Mouse (Mus musculus) heart, postnatal 0 days (tissue): ENCODE measurements around the gene Adcyap1r1. TPM values are rescaled to one million over a fixed set of nuclear protein-coding genes. Genes with fewer than 3 reads are reported as not detected.

Source experiments
- ATAC-seq: fragments of 200-750 bp; cut with Nextera tagmentation; 2 replicates; pipeline ENCODE4 v1.8.0; 2017; ENCODE audit warnings: low read depth, moderate number of reproducible peaks, moderate library complexity; ENCODE audit not compliant: insufficient read depth
- DNase-seq: peaks from one replicate; pipeline ENCODE4 v3.0.0-alpha.2; 2016; ENCODE audit warnings: low spot score
- H3K27ac ChIP-seq: fragments of 300-500 bp; sonication (generic); 2 replicates; pipeline ENCODE4 v1.5.1; 2014; ENCODE audit warnings: low read depth, mild to moderate bottlenecking
- H3K27me3 ChIP-seq: fragments of 300-500 bp; sonication (generic); 2 replicates; pipeline ENCODE4 v1.6.1; 2014; ENCODE audit warnings: low read length, mixed read lengths; ENCODE audit not compliant: control insufficient read depth, insufficient read depth
- H3K36me3 ChIP-seq: fragments of 300-500 bp; sonication (generic); replicated peaks from 2 replicates; pipeline ENCODE4 v1.6.1; 2014; ENCODE audit warnings: low read length, mixed read lengths; ENCODE audit not compliant: control insufficient read depth, insufficient read depth
- H3K4me1 ChIP-seq: fragments of 300-500 bp; sonication (generic); 2 replicates; pipeline ENCODE4 v1.6.1; 2014; ENCODE audit warnings: antibody characterized with exemption; ENCODE audit not compliant: control insufficient read depth, insufficient read depth
- H3K4me2 ChIP-seq: fragments of 300-500 bp; sonication (generic); 2 replicates; pipeline ENCODE4 v1.6.1; 2014; ENCODE audit warnings: low read depth, mild to moderate bottlenecking, low read length, moderate library complexity
- H3K4me3 ChIP-seq: fragments of 300-500 bp; sonication (generic); 2 replicates; pipeline ENCODE4 v1.5.1; 2014; ENCODE audit warnings: low read depth, low read length
- H3K9ac ChIP-seq: fragments of 300-500 bp; sonication (generic); replicated peaks from 2 replicates; pipeline ENCODE4 v1.6.1; 2014; ENCODE audit warnings: low read depth, low read length, mixed read lengths
- H3K9me3 ChIP-seq: fragments of 300-500 bp; sonication (generic); replicated peaks from 2 replicates; pipeline ENCODE4 v1.6.1; 2016; ENCODE audit warnings: low read length; ENCODE audit not compliant: control insufficient read depth
- CTCF ChIP-seq: IDR thresholded peaks from 2 replicates; pipeline ENCODE4 v1.5.1; 2016; ENCODE audit warnings: antibody characterized with exemption, control low read depth, low read depth
- EP300 ChIP-seq: IDR thresholded peaks from 2 replicates; pipeline ENCODE4 v1.6.1; 2016; ENCODE audit warnings: antibody characterized with exemption, low read depth
- WGBS: fragments of 180-500 bp; shearing (Covaris S2); extraction: QIAGEN DNeasy Blood & Tissue Kit; methylation state at CpG from one replicate; pipeline ENCODE4 v1.1.7; 2014; 5-methylcytosine and 5-hydroxymethylcytosine counted together
- polyA plus RNA-seq: library from polyadenylated mRNA; unstranded; fragments of >200 nt; fragmentation: Nextera tagmentation; extraction: Ambion mirVana; gene quantifications from 2 replicates; pipeline ENCODE4 v1.2.1, GENCODE M21; 2015
- total RNA-seq: library from RNA; depleted of rRNA; stranded (reverse); fragments of >200 nt; gene quantifications from 2 replicates; pipeline ENCODE4 v1.2.3, GENCODE M21; 2014; ENCODE audit warnings: low replicate concordance

Gene Adcyap1r1
- total and polyA plus RNA-seq, 2 experiments from 2014 or later: 1.1 to 4.2 TPM

DNA sequence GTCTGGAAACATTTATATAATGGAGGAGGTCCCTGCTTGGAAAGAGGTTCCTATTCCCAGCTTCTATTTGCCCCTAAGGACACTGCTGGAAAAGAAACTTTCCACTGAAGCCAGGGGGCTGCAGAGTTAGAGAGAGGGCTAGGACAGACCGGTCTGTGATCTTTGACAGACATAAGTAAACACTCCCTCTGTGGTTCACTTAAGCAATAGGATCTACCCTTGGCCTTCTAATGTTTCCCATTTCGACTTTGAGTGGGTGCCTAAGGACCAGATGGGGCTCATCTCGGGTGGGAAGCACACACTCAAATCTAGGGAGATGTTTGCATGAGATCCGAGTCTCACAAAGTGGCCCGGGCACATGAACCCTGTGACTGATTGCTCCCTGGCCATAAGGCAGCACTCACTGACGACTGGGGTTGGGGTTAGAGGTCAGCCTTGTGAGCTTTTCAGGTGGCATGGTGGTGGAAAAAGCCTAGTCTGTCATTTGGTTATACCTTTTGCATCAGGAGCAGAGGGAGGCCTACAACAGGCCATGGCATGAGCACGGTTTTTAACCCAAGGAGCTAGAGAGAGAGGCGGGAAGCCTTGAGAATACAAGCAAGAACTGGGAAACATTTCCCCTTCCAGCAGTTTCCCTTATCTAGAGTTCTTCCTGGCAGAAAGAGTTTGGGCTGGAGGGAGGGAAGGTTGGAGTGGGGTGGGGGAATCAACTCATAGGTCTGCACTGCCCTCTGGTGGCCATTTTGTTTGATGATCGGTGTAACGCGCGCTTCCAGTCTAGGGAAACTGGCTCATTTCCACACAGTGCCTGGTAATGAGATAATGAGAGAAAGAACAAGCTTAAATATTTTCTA is 59.7 kb downstream of the Adcyap1r1 start:
- no peak overlapping the region for H3K27ac ChIP-seq
- H3K4me3 ChIP-seq: peak overlapping the region; percentile 9; the same call in 1 of the 2 replicates
- 27% methylated on average over 12 of the region's 12 CpGs for WGBS
- H3K36me3 ChIP-seq: no peaks in the 10 kb centered on the region
- peak; percentile 87 for DNase-seq
- peaks cover 7% of the 10 kb centered on the region; the same call in 1 of the 2 replicates for H3K4me1 ChIP-seq
- peak; percentile 91 for ATAC-seq
- H3K27me3 ChIP-seq: 0 out of 2 replicates have a peak, but pooled peaks cover 3% of the 10 kb centered on the region
- TF ChIP-seq EP300: no peak
- TF ChIP-seq CTCF: peak; percentile 72
- peaks cover 6% of the 10 kb centered on the region; the same call in 1 of the 2 replicates for H3K9me3 ChIP-seq
- H3K4me2 ChIP-seq: peak overlapping the region; percentile 43
- H3K9ac ChIP-seq: no peak overlapping the region

- Histone ChIP-seq H3K4me3 (peak overlapping the region; percentile 9; the same call in 1 of the 2 replicates), H3K36me3 (no peaks in the 10 kb centered on the region), H3K4me1 (peaks cover 7% of the 10 kb centered on the region; the same call in 1 of the 2 replicates), H3K27me3 (0 out of 2 replicates have a peak, but pooled peaks cover 3% of the 10 kb centered on the region), H3K4me2 (peak overlapping the region; percentile 43), H3K9ac (no peak overlapping the region), H3K9me3 (peaks cover 6% of the 10 kb centered on the region; the same call in 1 of the 2 replicates), H3K27ac (no peak overlapping the region)
- ATAC-seq (no peak; the same call in 1 of the 2 replicates), DNase-seq (no peak)
- TF ChIP-seq EP300: no peak
- no peak for TF ChIP-seq CTCF
- 36% methylated on average over 19 of the region's 19 CpGs for WGBS
Measured at GRCm38 (mm10) chr6:55512066-55512703, 60.4 kb downstream of the Adcyap1r1 start.

GRCm38 (mm10) chr6:55513477-55513876 is 61.7 kb downstream of the Adcyap1r1 start:
- Histone ChIP-seq H3K4me3 (no peak overlapping the region), H3K27me3 (0 out of 2 replicates have a peak, but pooled peaks cover 3% of the 10 kb centered on the region), H3K4me1 (peaks cover 7% of the 10 kb centered on the region; the same call in 1 of the 2 replicates), H3K4me2 (no peak overlapping the region), H3K9me3 (peaks cover 6% of the 10 kb centered on the region; the same call in 1 of the 2 replicates), H3K27ac (no peak overlapping the region), H3K36me3 (no peaks in the 10 kb centered on the region), H3K9ac (no peak overlapping the region)
- ATAC-seq (no peak), DNase-seq (no peak)
- TF ChIP-seq CTCF (no peak), EP300 (no peak)
- WGBS: 62% methylated on average over 5 of the region's 5 CpGs

DNA sequence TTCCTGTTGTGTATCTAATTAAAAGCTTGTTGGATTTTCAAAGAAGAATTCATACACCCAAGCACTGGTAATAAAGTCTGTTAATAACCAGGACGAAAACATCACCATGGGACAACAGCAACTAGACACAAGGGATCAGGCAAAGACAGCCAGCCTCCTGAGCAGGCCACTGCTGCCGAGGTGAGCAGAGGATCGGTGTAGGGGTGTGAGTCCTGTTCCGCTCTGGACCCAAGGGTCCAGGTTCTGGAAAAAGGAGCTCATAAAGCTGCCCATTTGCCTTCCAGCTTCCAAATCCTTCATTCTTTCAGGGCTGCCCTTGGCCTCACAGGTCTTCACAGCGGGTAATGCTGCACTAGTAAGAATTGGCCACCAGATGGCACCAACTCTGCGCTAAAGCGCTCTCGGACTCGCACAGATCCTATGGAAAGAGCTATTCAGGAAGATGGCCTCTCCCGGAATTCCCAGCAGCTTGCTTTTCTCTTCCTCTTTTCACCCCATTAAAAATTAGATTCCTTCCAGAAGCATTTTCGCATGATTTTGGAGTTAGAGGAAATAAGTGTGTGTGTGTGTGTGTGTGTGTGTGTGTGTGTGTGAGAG is 67.9 kb downstream of the Adcyap1r1 start:
- Histone ChIP-seq H3K36me3 (no peaks in the 10 kb centered on the region), H3K4me2 (peak overlapping the region; percentile 25), H3K27me3 (no peaks in the 10 kb centered on the region), H3K9ac (no peak overlapping the region), H3K4me3 (no peak overlapping the region), H3K9me3 (peaks cover 6% of the 10 kb centered on the region; the same call in 1 of the 2 replicates), H3K27ac (no peak overlapping the region), H3K4me1 (no peaks in the 10 kb centered on the region)
- peak; percentile 79 for ATAC-seq
- TF ChIP-seq CTCF: peak; percentile 90
- no peak for TF ChIP-seq EP300
- DNase-seq: peak; percentile 87
- 19% methylated on average over 11 of the region's 11 CpGs for WGBS
